Mouse (Mus musculus) thymus, postnatal 0 days (tissue): Measurements from ENCODE around the gene Tedc2. TPM values are rescaled to one million over a fixed set of nuclear protein-coding genes. Genes with fewer than 3 reads are reported as not detected.

Source experiments
- DNase-seq: peaks from one replicate; pipeline ENCODE4 v3.0.0-alpha.2; 2015; ENCODE audit warnings: low spot score
- polyA plus RNA-seq: library from polyadenylated mRNA; unstranded; fragments of >200 nt; fragmentation: Nextera tagmentation; extraction: Ambion mirVana; gene quantifications from 2 replicates; pipeline ENCODE4 v1.2.1, GENCODE M21; 2015

Tedc2 gene
- 6.9 and 8.0 TPM in 2 replicates for polyA plus RNA-seq

- peak; percentile 93 for DNase-seq
These were observed at the start of gene Tedc2 for GRCm38 (mm10) chr17:24220435-24221411. Gene Tedc2, minus strand, starts transcription at chr17:24220851.

DNA sequence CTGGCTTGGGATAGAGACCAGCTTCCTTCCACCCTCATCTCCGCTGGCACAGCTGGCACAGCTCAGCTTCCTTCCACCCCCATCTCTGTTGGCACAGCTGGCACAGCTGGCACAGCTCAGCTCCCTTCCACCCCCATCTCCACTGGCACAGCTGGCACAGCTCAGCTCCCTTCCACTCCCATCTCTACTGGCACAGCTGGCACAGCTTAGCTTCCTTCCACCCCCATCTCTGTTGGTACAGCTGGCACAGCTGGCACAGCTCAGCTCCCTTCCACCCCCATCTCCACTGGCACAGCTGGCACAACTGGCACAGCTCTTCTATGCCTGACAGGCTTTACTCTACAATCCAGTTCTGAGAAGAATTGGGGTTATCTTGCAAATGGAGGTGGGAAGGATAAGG, 46.5 kb upstream of the Tedc2 start:
- no peak for DNase-seq

DNA sequence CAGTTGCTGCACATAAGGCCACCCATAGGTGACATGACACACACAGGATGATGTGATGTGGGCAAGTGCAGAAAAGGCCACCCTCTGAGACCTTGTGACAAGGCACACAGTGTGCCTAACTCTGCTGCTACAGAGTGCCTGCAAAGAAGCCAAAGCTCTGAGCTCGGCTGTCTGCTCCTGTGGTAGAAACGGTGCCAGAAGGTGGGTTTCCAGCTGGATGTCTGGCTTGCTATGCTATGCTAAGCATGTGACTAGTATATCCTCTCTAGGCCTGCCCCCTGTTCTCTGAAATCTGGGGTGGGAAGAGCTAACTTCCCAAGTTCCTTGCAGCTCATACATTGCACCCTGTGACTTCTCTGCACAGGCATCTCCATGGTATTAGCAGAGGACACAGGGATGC, 44.1 kb upstream of the Tedc2 start:
- no peak for DNase-seq

- no peak for DNase-seq
These were observed 39.9 kb upstream of the Tedc2 start for GRCm38 (mm10) chr17:24260516-24260915.

GRCm38 (mm10) chr17:24259702-24260101, 39.1 kb upstream of the Tedc2 start:
- DNase-seq, result no peak

- DNase-seq, result no peak
These were observed 38.3 kb upstream of the Tedc2 start for GRCm38 (mm10) chr17:24258981-24259380.

DNA sequence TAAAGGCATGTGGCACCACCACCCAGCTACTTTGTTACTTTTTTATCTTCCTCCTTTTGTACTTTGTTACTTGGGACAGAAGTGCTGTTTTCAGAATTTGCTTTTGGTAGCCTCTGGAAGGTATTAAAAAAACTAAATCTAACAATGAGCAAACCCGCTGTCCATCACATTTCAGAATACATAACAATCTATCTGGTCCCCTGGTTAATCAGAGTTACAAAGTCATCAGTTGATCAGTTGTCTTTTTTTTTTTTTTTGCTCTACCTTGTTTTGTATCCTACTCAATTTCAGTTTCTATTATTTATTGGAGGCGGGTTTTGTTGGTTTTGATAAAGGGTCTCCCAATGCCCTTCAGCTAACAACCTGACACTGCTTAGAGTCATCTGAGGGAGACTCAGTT, 31.7 kb upstream of the Tedc2 start:
- no peak for DNase-seq

DNA sequence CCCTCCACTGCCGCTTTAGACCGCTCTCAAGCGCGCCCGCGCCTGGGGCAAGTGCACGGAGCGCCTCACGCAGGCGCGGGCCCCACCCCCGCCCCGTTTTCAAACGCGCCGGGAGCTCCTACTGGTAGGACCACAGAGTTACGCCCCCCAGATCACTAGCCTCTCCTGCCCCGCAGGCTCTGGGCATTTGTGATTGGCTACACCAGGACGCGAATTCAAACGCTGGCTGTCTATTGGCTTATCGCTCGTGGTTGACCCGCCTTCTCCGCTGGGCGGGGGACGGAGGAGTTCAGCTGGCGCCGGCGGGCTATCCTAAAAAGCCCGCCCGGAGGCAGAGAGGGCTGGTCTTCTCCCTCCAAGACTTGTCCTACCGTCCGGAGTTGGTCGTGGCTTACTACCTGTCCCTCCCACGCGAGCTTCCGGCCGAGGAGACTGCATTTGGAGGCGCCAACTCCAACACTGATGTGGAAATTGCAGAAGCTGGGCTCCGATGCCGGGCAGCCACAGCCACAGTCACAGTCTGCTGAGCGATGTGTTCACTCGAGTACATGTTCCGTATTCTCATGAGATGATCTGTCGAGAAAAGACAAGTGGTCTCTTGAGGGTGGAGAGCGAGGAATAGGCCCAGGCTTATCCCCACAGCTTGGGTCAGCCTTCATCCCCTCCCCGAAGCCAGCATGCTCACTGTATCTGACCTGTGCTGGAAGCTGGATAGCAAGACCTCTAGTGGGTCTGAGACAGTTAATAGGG, 30.8 kb upstream of the Tedc2 start, which contains the start of gene Ccnf:
TSS of gene Ccnf (minus strand) at position 165 of the 750 bp plus-strand sequence.
- peak; percentile 98 for DNase-seq

DNA sequence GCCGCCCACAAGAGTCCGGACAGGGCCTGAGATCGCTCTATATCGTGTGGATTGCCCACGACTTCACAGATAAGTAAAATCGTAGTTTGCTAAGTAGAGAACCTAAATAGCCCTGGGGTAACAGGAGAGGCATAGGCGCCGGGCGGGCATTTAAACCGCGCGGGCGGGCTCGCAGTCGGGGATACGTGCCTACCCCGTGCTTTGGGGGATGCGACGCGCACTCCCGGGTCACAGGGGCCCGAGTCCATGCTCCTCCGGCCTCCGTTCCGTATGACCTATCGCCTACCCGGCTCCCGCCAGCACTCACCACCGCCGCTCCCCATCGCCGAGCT, 30.3 kb upstream of the Tedc2 start:
- no peak for DNase-seq

DNA sequence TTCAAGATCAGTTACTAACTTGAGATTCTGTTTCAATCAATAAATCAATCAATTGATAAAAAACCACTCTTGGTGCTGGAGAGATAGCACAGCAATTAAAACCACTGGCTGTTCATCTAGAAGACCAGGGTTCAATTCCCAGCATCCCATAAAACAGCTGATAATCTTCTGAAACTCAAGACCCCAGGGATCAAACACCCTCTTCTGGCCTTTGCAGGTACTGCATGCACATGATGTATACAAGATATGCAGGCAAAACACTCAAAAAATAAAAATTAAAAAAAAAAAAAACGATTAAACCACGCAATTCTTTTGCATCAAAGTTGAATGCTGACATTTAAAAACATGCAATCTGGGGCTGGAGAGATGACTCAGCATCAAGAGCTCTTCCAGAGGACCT, 28.0 kb upstream of the Tedc2 start:
- peak; percentile 14 for DNase-seq

GRCm38 (mm10) chr17:24244061-24244460, 23.4 kb upstream of the Tedc2 start:
- DNase-seq, result no peak

- peak; percentile 60 for DNase-seq
These were observed 22.8 kb upstream of the Tedc2 start for GRCm38 (mm10) chr17:24243311-24243969.

GRCm38 (mm10) chr17:24236921-24237320, 16.3 kb upstream of the Tedc2 start:
- DNase-seq, result no peak

- no peak for DNase-seq
These were observed 15.8 kb upstream of the Tedc2 start for GRCm38 (mm10) chr17:24236479-24236878.

GRCm38 (mm10) chr17:24227941-24228340, 7.3 kb upstream of the Tedc2 start:
- no peak for DNase-seq

DNA sequence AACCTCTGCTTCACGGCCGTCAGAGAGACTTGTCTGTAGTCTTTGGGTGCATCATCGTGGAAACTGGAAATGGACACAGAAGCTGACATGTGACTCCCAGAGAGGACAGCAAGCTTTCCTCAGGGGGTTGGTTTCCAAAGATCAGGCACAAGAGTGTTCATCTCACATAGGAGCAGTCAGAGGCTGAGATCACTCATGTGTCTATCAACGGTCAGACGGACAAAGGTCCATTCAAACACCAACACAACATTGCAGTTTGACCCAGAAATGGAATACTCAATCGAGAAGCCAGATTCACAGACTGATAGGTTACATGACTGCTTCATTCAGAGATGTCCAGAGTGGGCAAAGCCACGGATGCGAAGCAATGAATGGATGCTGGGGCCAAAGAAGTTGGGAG, 6.1 kb upstream of the Tedc2 start:
- DNase-seq, result no peak

DNA sequence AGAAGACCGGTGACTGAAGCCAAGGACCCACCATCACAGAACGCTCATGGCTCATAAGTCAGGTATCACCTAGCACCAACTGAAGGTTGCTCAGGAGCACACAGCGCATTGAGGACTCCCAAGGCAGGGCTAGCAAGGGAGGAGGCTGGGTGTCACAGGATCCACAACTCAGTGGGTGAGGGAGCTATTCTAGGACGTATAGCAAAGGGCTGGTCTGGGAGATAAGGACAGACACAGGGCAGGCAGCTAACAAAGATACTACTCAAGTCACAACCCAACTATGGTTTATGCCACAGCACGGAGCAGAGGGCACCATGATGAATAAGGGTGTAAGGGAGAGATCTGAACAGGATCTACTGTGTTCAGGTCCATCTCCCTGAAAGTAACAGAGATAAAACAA, 5.2 kb upstream of the Tedc2 start:
- DNase-seq, result no peak

DNA sequence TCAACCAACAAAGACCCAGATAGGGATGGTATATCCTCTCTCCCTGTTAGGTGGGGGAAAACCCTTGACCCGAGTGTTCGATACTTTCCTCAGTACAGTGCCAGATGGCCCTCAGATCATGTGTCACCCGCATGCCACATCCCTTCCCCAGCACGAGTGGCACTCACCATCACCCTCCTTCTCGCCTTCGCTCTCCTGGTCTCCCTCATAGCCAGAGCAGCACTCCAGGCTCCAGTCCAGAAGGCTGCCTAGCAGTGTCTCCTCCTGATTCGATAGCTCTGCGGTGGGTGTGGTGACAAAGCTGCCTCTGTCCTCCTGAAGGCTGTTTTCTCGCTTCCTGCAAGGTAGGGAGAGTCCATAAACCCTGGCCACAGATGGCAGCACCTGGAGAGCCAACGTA, 4.1 kb upstream of the Tedc2 start:
- no peak for DNase-seq

- no peak for DNase-seq
These were observed 2.9 kb upstream of the Tedc2 start for GRCm38 (mm10) chr17:24223513-24223912.

DNA sequence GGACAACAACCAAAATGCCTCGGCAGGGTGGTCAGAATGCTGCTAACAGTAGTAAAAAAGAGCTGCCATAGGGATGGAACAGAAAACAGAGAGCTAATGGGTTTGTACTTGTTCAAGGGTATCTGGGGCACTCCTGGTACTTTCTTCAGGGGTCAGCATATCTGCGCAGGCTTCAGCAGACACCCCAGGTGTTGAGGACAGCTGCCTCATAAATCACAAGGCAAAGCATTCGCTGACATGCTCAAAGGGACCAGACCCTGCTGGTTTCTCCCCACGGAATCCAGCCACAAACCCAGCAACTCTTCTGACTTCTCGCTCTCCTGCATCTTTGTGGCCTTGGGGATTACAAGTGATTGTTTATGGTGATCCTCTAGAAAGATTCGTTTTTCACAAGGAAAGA, 2.0 kb upstream of the Tedc2 start:
- no peak for DNase-seq

DNA sequence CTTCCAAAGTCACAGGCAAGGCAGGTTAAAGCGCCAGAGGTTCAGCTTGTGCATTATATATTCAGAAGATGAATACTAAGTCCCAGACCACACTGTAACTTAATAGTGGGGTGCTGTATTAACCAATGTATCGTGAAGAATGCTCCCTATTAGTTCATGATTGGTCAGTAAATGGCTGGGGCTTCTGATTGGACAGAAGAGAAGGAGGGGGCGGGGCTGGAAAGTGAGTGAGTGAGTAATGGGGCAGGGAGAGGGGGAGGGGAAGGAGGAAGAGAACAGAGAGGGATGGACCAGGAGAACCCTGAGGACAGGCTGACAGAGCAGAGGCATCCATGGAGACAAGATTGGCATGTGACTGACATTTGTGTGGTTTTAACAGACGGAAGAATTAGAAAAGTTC, 3.8 kb downstream of the Tedc2 start:
- DNase-seq, result no peak

GRCm38 (mm10) chr17:24213186-24213585, 7.5 kb downstream of the Tedc2 start:
- no peak for DNase-seq
